Mouse (Mus musculus) cerebellum, adult (tissue): Measurements from ENCODE around the gene Tmprss13.

Experiments
- ATAC-seq: cut with Nextera tagmentation; 2 replicates; pipeline ENCODE4 v1.9.2; 2017; ENCODE audit warnings: mild to moderate bottlenecking, moderate library complexity, mixed read lengths; ENCODE audit not compliant: insufficient number of reproducible peaks, low FRiP score, low TSS enrichment

Tmprss13 gene

GRCm38 (mm10) chr9:45318855-45319254 is at the start of gene Tmprss13:
Gene Tmprss13 (plus strand): TSS chr9:45319100.
- no peak for ATAC-seq

GRCm38 (mm10) chr9:45272213-45272612 is 46.7 kb upstream of the Tmprss13 start:
- no peak for ATAC-seq

GRCm38 (mm10) chr9:45274218-45274617 is 44.7 kb upstream of the Tmprss13 start:
- ATAC-seq = no peak

GRCm38 (mm10) chr9:45274635-45275034 is 44.3 kb upstream of the Tmprss13 start:
- no peak for ATAC-seq

GRCm38 (mm10) chr9:45280059-45280458 is 38.8 kb upstream of the Tmprss13 start:
- no peak for ATAC-seq

GRCm38 (mm10) chr9:45280891-45281290 is 38.0 kb upstream of the Tmprss13 start:
- no peak for ATAC-seq

- no peak for ATAC-seq
Observed at GRCm38 (mm10) chr9:45282466-45282865, 36.4 kb upstream of the Tmprss13 start.

- ATAC-seq = peak; percentile 78
Observed at GRCm38 (mm10) chr9:45291481-45292168, 27.3 kb upstream of the Tmprss13 start.

GRCm38 (mm10) chr9:45294210-45295011 is 24.5 kb upstream of the Tmprss13 start:
- ATAC-seq = no peak

- no peak for ATAC-seq
Observed at GRCm38 (mm10) chr9:45299231-45300006, 19.5 kb upstream of the Tmprss13 start.

- ATAC-seq = peak; percentile 84
Observed at GRCm38 (mm10) chr9:45300422-45301104, 18.3 kb upstream of the Tmprss13 start.

GRCm38 (mm10) chr9:45301771-45302170 is 17.1 kb upstream of the Tmprss13 start:
- no peak for ATAC-seq

GRCm38 (mm10) chr9:45306746-45307410 is 12.0 kb upstream of the Tmprss13 start:
- ATAC-seq = no peak

- ATAC-seq = no peak
Observed at GRCm38 (mm10) chr9:45308521-45308920, 10.4 kb upstream of the Tmprss13 start.

GRCm38 (mm10) chr9:45311858-45312257 is 7.0 kb upstream of the Tmprss13 start:
- ATAC-seq = no peak

GRCm38 (mm10) chr9:45313913-45314312 is 5.0 kb upstream of the Tmprss13 start:
- ATAC-seq = no peak

GRCm38 (mm10) chr9:45317635-45318034 is 1.3 kb upstream of the Tmprss13 start:
- ATAC-seq = no peak

- no peak for ATAC-seq
Observed at GRCm38 (mm10) chr9:45321465-45321864, 2.6 kb downstream of the Tmprss13 start.

- ATAC-seq = no peak
Observed at GRCm38 (mm10) chr9:45321946-45322430, 3.1 kb downstream of the Tmprss13 start.

- no peak for ATAC-seq
Observed at GRCm38 (mm10) chr9:45326390-45326789, 7.5 kb downstream of the Tmprss13 start.
